Mouse (Mus musculus): ENCODE results near the gene Rtp1.

The Rtp1 gene

GRCm38 (mm10) chr16:23428647-23429319 lies at the start of gene Rtp1:
Gene Rtp1, plus strand, starts transcription at chr16:23429133.
- peak; percentile 21 for DNase-seq

GRCm38 (mm10) chr16:23379536-23380230 lies 49.2 kb upstream of the Rtp1 start:
- no peak for DNase-seq

GRCm38 (mm10) chr16:23384304-23384703 lies 44.6 kb upstream of the Rtp1 start:
- DNase-seq: no peak

GRCm38 (mm10) chr16:23397931-23398330 lies 31.0 kb upstream of the Rtp1 start:
- DNase-seq: no peak

- no peak for DNase-seq
These were observed 27.5 kb upstream of the Rtp1 start for GRCm38 (mm10) chr16:23401463-23401862.

GRCm38 (mm10) chr16:23401959-23402358 lies 27.0 kb upstream of the Rtp1 start:
- no peak for DNase-seq

- DNase-seq: peak; percentile 22
These were observed 25.8 kb upstream of the Rtp1 start for GRCm38 (mm10) chr16:23403008-23403755.

GRCm38 (mm10) chr16:23412930-23413329 lies 16.0 kb upstream of the Rtp1 start:
- no peak for DNase-seq

- DNase-seq: no peak
These were observed 12.7 kb upstream of the Rtp1 start for GRCm38 (mm10) chr16:23416261-23416656.

GRCm38 (mm10) chr16:23416657-23417293 lies 12.2 kb upstream of the Rtp1 start:
- DNase-seq: no peak

- DNase-seq: no peak
These were observed 11.3 kb upstream of the Rtp1 start for GRCm38 (mm10) chr16:23417456-23418240.

GRCm38 (mm10) chr16:23419565-23420085 lies 9.3 kb upstream of the Rtp1 start:
- DNase-seq: no peak

- DNase-seq: no peak
These were observed 5.1 kb upstream of the Rtp1 start for GRCm38 (mm10) chr16:23423825-23424224.

GRCm38 (mm10) chr16:23427701-23428100 lies 1.2 kb upstream of the Rtp1 start:
- DNase-seq: peak; percentile 32

GRCm38 (mm10) chr16:23429991-23430390 lies 1.1 kb downstream of the Rtp1 start:
- peak; percentile 13 for DNase-seq

GRCm38 (mm10) chr16:23437404-23438166 lies 8.7 kb downstream of the Rtp1 start:
- no peak for DNase-seq

GRCm38 (mm10) chr16:23444231-23444630 lies 15.3 kb downstream of the Rtp1 start:
- no peak for DNase-seq

- DNase-seq: no peak
These were observed 21.0 kb downstream of the Rtp1 start for GRCm38 (mm10) chr16:23449946-23450345.

- no peak for DNase-seq
These were observed 21.9 kb downstream of the Rtp1 start for GRCm38 (mm10) chr16:23450816-23451215.

GRCm38 (mm10) chr16:23452476-23452875 lies 23.5 kb downstream of the Rtp1 start:
- DNase-seq: peak; percentile 14

- DNase-seq: no peak
These were observed 25.4 kb downstream of the Rtp1 start for GRCm38 (mm10) chr16:23454376-23454775.
